9 mouse cellular contexts compared by ENCODE assay signal in the genomic region with DNA sequence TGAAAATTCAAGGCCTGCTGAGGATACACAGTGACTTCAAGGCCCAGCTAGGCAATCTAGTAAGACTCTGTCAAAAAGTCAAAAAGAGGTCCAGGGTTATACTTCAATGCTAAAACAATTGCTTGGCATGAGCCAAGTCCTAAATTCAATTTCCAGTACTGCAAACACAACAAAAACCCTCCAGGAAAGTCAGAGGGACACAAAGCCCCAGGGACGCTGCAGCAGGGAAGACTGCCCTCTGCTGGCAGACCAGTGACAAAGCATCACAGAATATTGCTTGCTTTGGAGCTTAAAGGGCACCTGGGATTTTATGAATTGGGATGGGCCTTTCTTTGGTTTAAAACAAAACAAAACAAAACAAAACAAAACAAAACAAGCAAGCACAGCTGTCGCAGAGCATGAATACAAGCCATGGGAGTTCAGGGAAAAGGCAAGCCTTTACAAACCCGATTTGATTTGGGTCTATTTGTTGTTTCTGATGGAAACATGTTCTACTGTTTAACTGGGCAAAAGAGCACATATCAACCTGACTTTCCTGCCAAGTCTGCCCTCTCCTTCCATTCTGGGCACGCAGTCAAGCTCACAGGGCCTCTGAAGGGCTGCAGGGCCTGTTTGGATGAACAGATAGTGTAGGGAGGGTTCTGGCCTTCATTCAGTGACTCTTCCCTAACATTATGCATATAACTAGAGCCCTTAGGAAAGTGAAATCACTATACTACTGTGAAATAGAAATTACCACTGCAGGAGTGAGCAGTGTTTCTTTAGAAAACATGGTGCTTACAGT. TPM values are rescaled to one million over a fixed set of nuclear protein-coding genes. Genes with fewer than 3 reads are reported as not detected.
DNase-seq lines count a peak whose midpoint lies in the region; ATAC-seq and TF ChIP-seq lines count a peak whose summit lies in the region.
"Had no signal": no experiment of that assay in that cellular context is flagged by ENCODE, and none has a peak within 500 bp of the region (broad histone marks: within the 10 kb centered on the region; RNA-seq: fewer than 3 reads in every experiment).

No protein-coding gene starts in this region.

- no peaks in the 10 kb centered on the region for H3K27me3 ChIP-seq in forebrain, postnatal 0 days (ENCODE audit: insufficient read depth, low read length)
- H3K27me3 ChIP-seq in forebrain, embryonic 16.5 days (replicated peaks; ENCODE audit: control insufficient read depth, insufficient read depth, low read length), result no peaks in the 10 kb centered on the region
- H3K27me3 ChIP-seq in midbrain, postnatal 0 days (ENCODE audit: insufficient read depth, low read length), result no peaks in the 10 kb centered on the region
- no peaks in the 10 kb centered on the region; the same call in 1 of the 2 replicates for H3K27me3 ChIP-seq in midbrain, embryonic 11.5 days (ENCODE audit: control insufficient read depth, insufficient read depth, low read length)
- H3K27me3 ChIP-seq in kidney, embryonic 15.5 days, result peaks cover 9% of the 10 kb centered on the region; the same call in 1 of the 2 replicates
- H3K27me3 ChIP-seq: neural tube, embryonic 12.5 days had no signal

- no peak for ATAC-seq in forebrain, postnatal 0 days
- ATAC-seq in forebrain, embryonic 16.5 days, result no peak
- ATAC-seq in midbrain, postnatal 0 days (ENCODE audit: low FRiP score), result no peak
- no peak for ATAC-seq in midbrain, embryonic 11.5 days (ENCODE audit: low FRiP score)
- ATAC-seq in kidney, embryonic 15.5 days (replicated peaks; ENCODE audit: low FRiP score), result no peak

- no peak overlapping the region for H3K27ac ChIP-seq in forebrain, postnatal 0 days (ENCODE audit: low read depth, low read length)
- no peak overlapping the region for H3K27ac ChIP-seq in forebrain, embryonic 16.5 days (ENCODE audit: low read length)
- no peak overlapping the region for H3K27ac ChIP-seq in midbrain, postnatal 0 days (ENCODE audit: low read depth, low read length)
- H3K27ac ChIP-seq in midbrain, embryonic 11.5 days (ENCODE audit: low read depth, low read length), result no peak overlapping the region
- H3K27ac ChIP-seq in kidney, embryonic 15.5 days, result no peak overlapping the region
- H3K27ac ChIP-seq: neural tube, embryonic 12.5 days had no signal

- no peaks in the 10 kb centered on the region for H3K9me3 ChIP-seq in forebrain, postnatal 0 days (ENCODE audit: low read length)
- H3K9me3 ChIP-seq in forebrain, embryonic 16.5 days (ENCODE audit: control insufficient read depth, low read length), result no peaks in the 10 kb centered on the region
- no peaks in the 10 kb centered on the region for H3K9me3 ChIP-seq in midbrain, postnatal 0 days (ENCODE audit: low read length)
- no peaks in the 10 kb centered on the region for H3K9me3 ChIP-seq in midbrain, embryonic 11.5 days (ENCODE audit: control insufficient read depth, low read length)
- no peaks in the 10 kb centered on the region for H3K9me3 ChIP-seq in kidney, embryonic 15.5 days (replicated peaks)
- H3K9me3 ChIP-seq: neural tube, embryonic 12.5 days had no signal

- TF ChIP-seq CTCF in forebrain, postnatal 0 days (IDR thresholded peaks at IDR 0.05; ENCODE audit: low read depth), result peak; percentile 74
- TF ChIP-seq CTCF in midbrain, postnatal 0 days (IDR thresholded peaks at IDR 0.05), result peak; percentile 77

- H3K4me2 ChIP-seq in forebrain, postnatal 0 days (ENCODE audit: low read depth), result no peak overlapping the region
- no peak overlapping the region for H3K4me2 ChIP-seq in forebrain, embryonic 16.5 days (ENCODE audit: low read length)
- H3K4me2 ChIP-seq in midbrain, postnatal 0 days (ENCODE audit: low read depth, low read length, poor library complexity, severe bottlenecking), result no peak overlapping the region
- no peak overlapping the region for H3K4me2 ChIP-seq in midbrain, embryonic 11.5 days
- H3K4me2 ChIP-seq in kidney, embryonic 15.5 days, result no peak overlapping the region
- H3K4me2 ChIP-seq: neural tube, embryonic 12.5 days had no signal

- peaks cover 7% of the 10 kb centered on the region; the same call in 1 of the 2 replicates for H3K36me3 ChIP-seq in forebrain, postnatal 0 days (ENCODE audit: insufficient read depth)
- no peaks in the 10 kb centered on the region; the same call in 1 of the 2 replicates for H3K36me3 ChIP-seq in forebrain, embryonic 16.5 days (ENCODE audit: control insufficient read depth, insufficient read depth)
- H3K36me3 ChIP-seq in midbrain, postnatal 0 days (ENCODE audit: insufficient read depth, low read length), result no peaks in the 10 kb centered on the region; the same call in 1 of the 2 replicates
- peaks cover 3% of the 10 kb centered on the region; the same call in 1 of the 2 replicates for H3K36me3 ChIP-seq in midbrain, embryonic 11.5 days (ENCODE audit: control insufficient read depth, insufficient read depth, low read length)
- peaks cover 27% of the 10 kb centered on the region for H3K36me3 ChIP-seq in kidney, embryonic 15.5 days

- WGBS in forebrain, postnatal 0 days, result 39% methylated on average over 4 of the region's 4 CpGs
- WGBS in forebrain, embryonic 16.5 days, result 42% methylated on average over 4 of the region's 4 CpGs
- WGBS in midbrain, postnatal 0 days, result 44% methylated on average over 4 of the region's 4 CpGs
- 35% methylated on average over 4 of the region's 4 CpGs for WGBS in midbrain, embryonic 11.5 days
- WGBS in kidney, embryonic 15.5 days, result 43% methylated on average over 4 of the region's 4 CpGs

- peak; percentile 22 for DNase-seq in forebrain, postnatal 0 days
- DNase-seq in midbrain, postnatal 0 days (ENCODE audit: low spot score), result peak; percentile 1
- no peak for DNase-seq in midbrain, embryonic 11.5 days (ENCODE audit: low spot score, missing footprints)
- DNase-seq in adrenal gland, postnatal 36 days, result peak; percentile 34 to 56
- DNase-seq in gastrocnemius, postnatal 25 days, result peak; percentile 13
- peak; percentile 8 to 9 for DNase-seq in natural killer cell, adult 2 months (ENCODE audit: low spot score in 2 of 2)

- no peaks in the 10 kb centered on the region for H3K4me1 ChIP-seq in forebrain, postnatal 0 days (ENCODE audit: insufficient read depth)
- no peaks in the 10 kb centered on the region for H3K4me1 ChIP-seq in forebrain, embryonic 16.5 days (replicated peaks; ENCODE audit: control insufficient read depth, insufficient read depth, low read length)
- no peaks in the 10 kb centered on the region for H3K4me1 ChIP-seq in midbrain, postnatal 0 days (ENCODE audit: insufficient read depth, low read length)
- H3K4me1 ChIP-seq in midbrain, embryonic 11.5 days (ENCODE audit: control insufficient read depth, insufficient read depth, low read length), result no peaks in the 10 kb centered on the region
- no peaks in the 10 kb centered on the region for H3K4me1 ChIP-seq in kidney, embryonic 15.5 days
- H3K4me1 ChIP-seq: neural tube, embryonic 12.5 days had no signal

- H3K4me3 ChIP-seq in forebrain, postnatal 0 days (ENCODE audit: low read depth, low read length), result no peak overlapping the region
- H3K4me3 ChIP-seq in forebrain, embryonic 16.5 days (replicated peaks; ENCODE audit: low read length), result no peak overlapping the region
- no peak overlapping the region for H3K4me3 ChIP-seq in midbrain, postnatal 0 days (ENCODE audit: low read depth, low read length)
- no peak overlapping the region for H3K4me3 ChIP-seq in midbrain, embryonic 11.5 days (ENCODE audit: low read depth, low read length)
- H3K4me3 ChIP-seq in kidney, embryonic 15.5 days (replicated peaks), result no peak overlapping the region
- H3K4me3 ChIP-seq: neural tube, embryonic 12.5 days had no signal

- no peak overlapping the region for H3K9ac ChIP-seq in forebrain, postnatal 0 days
- no peak overlapping the region for H3K9ac ChIP-seq in forebrain, embryonic 16.5 days (replicated peaks; ENCODE audit: low read depth, low read length)
- no peak overlapping the region for H3K9ac ChIP-seq in midbrain, postnatal 0 days (replicated peaks; ENCODE audit: low read length, poor library complexity, severe bottlenecking)
- H3K9ac ChIP-seq in midbrain, embryonic 11.5 days (ENCODE audit: low read length), result no peak overlapping the region
- no peak overlapping the region for H3K9ac ChIP-seq in kidney, embryonic 15.5 days
- H3K9ac ChIP-seq: neural tube, embryonic 12.5 days had no signal

RNA-seq across cellular contexts. Expression of a gene that starts 16.3 kb away (rescaled TPM):
- total RNA-seq in forebrain, postnatal 0 days (2014; rRNA removed), result 48.2 and 50.5 TPM in 2 replicates
- polyA plus RNA-seq in forebrain, postnatal 0 days (2015; fragmentation: Nextera tagmentation; extraction: Ambion mirVana), result 40.7 and 42.2 TPM in 2 replicates
- 31.1 and 31.2 TPM in 2 replicates for polyA plus RNA-seq in forebrain, embryonic 16.5 days (2015; fragmentation: Nextera tagmentation; extraction: Ambion mirVana)
- total RNA-seq in midbrain, postnatal 0 days (2014; rRNA removed), result 36.1 and 38.1 TPM in 2 replicates
- polyA plus RNA-seq in midbrain, postnatal 0 days (2015; fragmentation: Nextera tagmentation; extraction: Ambion mirVana), result 39.5 and 44.0 TPM in 2 replicates
- 39.5 and 43.0 TPM in 2 replicates for polyA plus RNA-seq in midbrain, embryonic 11.5 days (2014; fragmentation: Nextera tagmentation; extraction: Ambion mirVana)
- 10 to 100 TPM; 84.9 to 85.0 TPM for total RNA-seq in adrenal gland, postnatal 36 days (2021)
- total RNA-seq in gastrocnemius, postnatal 25 days (2021), result 10 to 100 TPM; 21.8 to 24.8 TPM
- 41.4 and 44.1 TPM in 2 replicates for polyA plus RNA-seq in kidney, embryonic 15.5 days (2015; fragmentation: Nextera tagmentation; extraction: Ambion mirVana)

RNA-seq across cellular contexts. Expression of a gene that starts 29.1 kb away (rescaled TPM):
- total RNA-seq in forebrain, postnatal 0 days (2014; rRNA removed), result 57.9 and 75.8 TPM in 2 replicates
- 56.4 and 67.1 TPM in 2 replicates for polyA plus RNA-seq in forebrain, postnatal 0 days (2015; fragmentation: Nextera tagmentation; extraction: Ambion mirVana)
- polyA plus RNA-seq in forebrain, embryonic 16.5 days (2015; fragmentation: Nextera tagmentation; extraction: Ambion mirVana), result 93.5 and 100 TPM in 2 replicates
- total RNA-seq in midbrain, postnatal 0 days (2014; rRNA removed), result 58.8 and 73.0 TPM in 2 replicates
- polyA plus RNA-seq in midbrain, postnatal 0 days (2015; fragmentation: Nextera tagmentation; extraction: Ambion mirVana), result 80.6 and 85.4 TPM in 2 replicates
- polyA plus RNA-seq in midbrain, embryonic 11.5 days (2014; fragmentation: Nextera tagmentation; extraction: Ambion mirVana), result 86.1 and 101 TPM in 2 replicates
- 10 to 100 TPM; 59.2 to 88.0 TPM for total RNA-seq in adrenal gland, postnatal 36 days (2021)
- total RNA-seq in gastrocnemius, postnatal 25 days (2021), result 1 to 10 TPM; 5.1 to 8.4 TPM
- 92.1 and 93.8 TPM in 2 replicates for polyA plus RNA-seq in kidney, embryonic 15.5 days (2015; fragmentation: Nextera tagmentation; extraction: Ambion mirVana)

RNA-seq across cellular contexts. Expression of a gene that starts 42.7 kb away (rescaled TPM):
- 15.3 and 18.7 TPM in 2 replicates for total RNA-seq in forebrain, postnatal 0 days (2014; rRNA removed)
- 10.2 and 10.9 TPM in 2 replicates for polyA plus RNA-seq in forebrain, postnatal 0 days (2015; fragmentation: Nextera tagmentation; extraction: Ambion mirVana)
- 14.9 and 16.3 TPM in 2 replicates for polyA plus RNA-seq in forebrain, embryonic 16.5 days (2015; fragmentation: Nextera tagmentation; extraction: Ambion mirVana)
- total RNA-seq in midbrain, postnatal 0 days (2014; rRNA removed), result 12.7 and 13.6 TPM in 2 replicates
- 11.4 and 12.3 TPM in 2 replicates for polyA plus RNA-seq in midbrain, postnatal 0 days (2015; fragmentation: Nextera tagmentation; extraction: Ambion mirVana)
- polyA plus RNA-seq in midbrain, embryonic 11.5 days (2014; fragmentation: Nextera tagmentation; extraction: Ambion mirVana), result 18.1 and 18.8 TPM in 2 replicates
- 10 to 100 TPM; 17.9 to 18.4 TPM for total RNA-seq in adrenal gland, postnatal 36 days (2021)
- total RNA-seq in gastrocnemius, postnatal 25 days (2021), result 1 to 10 TPM; 6.2 to 7.7 TPM
- polyA plus RNA-seq in kidney, embryonic 15.5 days (2015; fragmentation: Nextera tagmentation; extraction: Ambion mirVana), result 16.8 and 17.1 TPM in 2 replicates
